Mouse (Mus musculus): Measurements from ENCODE around the gene 1110051M20Rik. TPM values are rescaled to one million over a fixed set of nuclear protein-coding genes. Genes with fewer than 3 reads are reported as not detected.
"Not testable (repeated sequence)": the region's sequence is repeated elsewhere in the genome, so short reads cannot be mapped to it uniquely, and the experiment has no call there.

Gene 1110051M20Rik
- polyA plus RNA-seq, 1 experiment, result 27.0 TPM

GRCm38 (mm10) chr2:91255661-91256150 lies 188.8 kb downstream of the 1110051M20Rik start, which contains the start of gene Pacsin3:
Gene Pacsin3 (plus strand): TSS chr2:91255954.
- Histone ChIP-seq H3K4me3 (replicated peaks; ENCODE audit: extremely low read depth, low read depth, low read length) (peak within 1 kb of the TSS; percentile 82), H3K4me1 (ENCODE audit: control insufficient read depth, insufficient read depth, low read length) (no peaks in the 10 kb centered on the region)
- peak; percentile 46 for DNase-seq
- TF ChIP-seq CTCF (IDR thresholded peaks at IDR 0.05; ENCODE audit: insufficient read depth, low read length) (no peak), POLR2A (IDR thresholded peaks at IDR 0.05; ENCODE audit: borderline replicate concordance, extremely low read depth, low read depth, low read length) (no peak)
- 5% methylated on average over 27 of the region's 27 CpGs for WGBS

DNA sequence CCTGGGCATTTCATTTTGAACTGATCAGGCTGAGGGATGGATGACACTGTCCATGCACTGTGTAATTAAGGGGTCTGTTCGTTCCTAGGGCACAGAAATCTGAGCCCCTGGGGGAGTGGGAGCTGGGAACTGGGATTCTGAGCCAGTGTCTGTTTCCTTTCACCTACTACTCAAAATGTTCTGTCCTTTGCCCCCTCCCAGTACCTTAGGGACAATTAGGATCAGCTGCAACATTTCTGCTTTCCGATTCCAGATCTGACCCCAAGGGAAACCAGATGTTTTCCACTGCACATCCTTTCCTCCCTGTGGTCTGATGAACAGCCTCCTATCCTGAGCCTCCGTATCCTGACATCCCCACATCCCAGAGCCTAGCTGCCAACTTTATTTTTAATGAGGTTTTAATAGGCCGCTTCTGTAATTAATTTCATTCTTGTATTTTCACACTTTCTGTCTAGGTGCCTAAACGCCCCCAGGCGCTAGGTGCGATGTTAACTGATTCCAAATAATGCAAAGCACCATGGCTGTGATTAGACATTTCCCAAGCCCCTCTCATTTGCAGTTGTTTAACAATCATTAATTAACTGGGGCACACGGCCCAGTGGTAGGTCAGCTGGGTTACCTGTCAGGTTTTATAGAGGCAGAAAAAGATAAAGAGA lies 189.7 kb downstream of the 1110051M20Rik start:
- DNase-seq, result no peak
- WGBS, result 58% methylated on average over 8 of the region's 8 CpGs
- TF ChIP-seq CTCF (IDR thresholded peaks at IDR 0.05; ENCODE audit: insufficient read depth, low read length) (no peak), POLR2A (IDR thresholded peaks at IDR 0.05; ENCODE audit: borderline replicate concordance, extremely low read depth, low read depth, low read length) (no peak)
- Histone ChIP-seq H3K4me1 (ENCODE audit: control insufficient read depth, insufficient read depth, low read length) (no peaks in the 10 kb centered on the region), H3K4me3 (replicated peaks; ENCODE audit: extremely low read depth, low read depth, low read length) (no peak overlapping the region)

- Histone ChIP-seq H3K4me1 (ENCODE audit: control insufficient read depth, insufficient read depth, low read length) (no peaks in the 10 kb centered on the region), H3K4me3 (replicated peaks; ENCODE audit: extremely low read depth, low read depth, low read length) (no peak overlapping the region)
- TF ChIP-seq CTCF (IDR thresholded peaks at IDR 0.05; ENCODE audit: insufficient read depth, low read length) (no peak), POLR2A (IDR thresholded peaks at IDR 0.05; ENCODE audit: borderline replicate concordance, extremely low read depth, low read depth, low read length) (no peak)
- WGBS, result 49% methylated on average over 4 of the region's 4 CpGs
- no peak for DNase-seq
These were observed 192.0 kb downstream of the 1110051M20Rik start for GRCm38 (mm10) chr2:91252512-91252911.

DNA sequence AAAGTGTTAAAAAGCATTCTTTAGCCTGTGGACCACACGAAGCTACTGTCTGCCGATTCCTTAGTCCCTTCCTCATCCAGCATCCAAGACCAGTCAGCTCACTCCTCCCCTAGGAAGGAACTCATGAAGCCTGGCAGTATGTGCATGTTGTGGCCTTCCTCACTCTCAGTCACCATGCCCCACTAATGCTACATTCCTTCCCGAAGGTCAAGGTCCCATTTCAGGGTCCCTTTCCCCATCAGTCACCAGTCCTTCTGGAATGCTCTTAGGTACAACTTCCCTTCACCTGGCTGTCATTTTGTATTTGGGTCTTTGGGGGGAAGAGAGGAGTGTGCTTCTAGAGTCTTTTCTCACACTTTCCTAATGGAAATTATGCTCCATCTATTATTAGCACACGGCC lies 192.5 kb downstream of the 1110051M20Rik start:
- 57% methylated on average over 4 of the region's 4 CpGs for WGBS

GRCm38 (mm10) chr2:91248366-91248765 lies 196.1 kb downstream of the 1110051M20Rik start:
- H3K4me1 ChIP-seq (ENCODE audit: control insufficient read depth, insufficient read depth, low read length), result no peaks in the 10 kb centered on the region
- 76% methylated on average over 4 of the region's 4 CpGs for WGBS
- TF ChIP-seq CTCF (IDR thresholded peaks at IDR 0.05; ENCODE audit: insufficient read depth, low read length) (no peak), POLR2A (IDR thresholded peaks at IDR 0.05; ENCODE audit: borderline replicate concordance, extremely low read depth, low read depth, low read length) (no peak)
- DNase-seq, result no peak
- no peak overlapping the region for H3K4me3 ChIP-seq (replicated peaks; ENCODE audit: extremely low read depth, low read depth, low read length)

More for the DNA sequence above, 192.5 kb downstream of the 1110051M20Rik start:
- H3K4me3 ChIP-seq (replicated peaks; ENCODE audit: extremely low read depth, low read depth, low read length), result no peak overlapping the region
- no peaks in the 10 kb centered on the region for H3K4me1 ChIP-seq (ENCODE audit: control insufficient read depth, insufficient read depth, low read length)
- no peak for DNase-seq
- TF ChIP-seq CTCF (IDR thresholded peaks at IDR 0.05; ENCODE audit: insufficient read depth, low read length) (no peak), POLR2A (IDR thresholded peaks at IDR 0.05; ENCODE audit: borderline replicate concordance, extremely low read depth, low read depth, low read length) (no peak)

GRCm38 (mm10) chr2:91244557-91245228 lies 199.8 kb downstream of the 1110051M20Rik start:
- TF ChIP-seq CTCF (IDR thresholded peaks at IDR 0.05; ENCODE audit: insufficient read depth, low read length) (no peak), POLR2A (IDR thresholded peaks at IDR 0.05; ENCODE audit: borderline replicate concordance, extremely low read depth, low read depth, low read length) (no peak)
- no peak for DNase-seq
- H3K4me1 ChIP-seq (ENCODE audit: control insufficient read depth, insufficient read depth, low read length), result no peaks in the 10 kb centered on the region
- H3K4me3 ChIP-seq (replicated peaks; ENCODE audit: extremely low read depth, low read depth, low read length), result no peak overlapping the region
- WGBS, result 70% methylated on average over 5 of the region's 5 CpGs

GRCm38 (mm10) chr2:91243416-91243815 lies 201.1 kb downstream of the 1110051M20Rik start:
- Histone ChIP-seq H3K4me1 (ENCODE audit: control insufficient read depth, insufficient read depth, low read length) (no peaks in the 10 kb centered on the region), H3K4me3 (replicated peaks; ENCODE audit: extremely low read depth, low read depth, low read length) (no peak overlapping the region)
- TF ChIP-seq CTCF (IDR thresholded peaks at IDR 0.05; ENCODE audit: insufficient read depth, low read length), result no peak
- no peak for TF ChIP-seq POLR2A (IDR thresholded peaks at IDR 0.05; ENCODE audit: borderline replicate concordance, extremely low read depth, low read depth, low read length)
- 67% methylated on average over 3 of the region's 3 CpGs for WGBS
- DNase-seq, result no peak

- Histone ChIP-seq H3K4me3 (replicated peaks; ENCODE audit: extremely low read depth, low read depth, low read length) (no peak overlapping the region), H3K4me1 (ENCODE audit: control insufficient read depth, insufficient read depth, low read length) (no peaks in the 10 kb centered on the region; the same call in 1 of the 2 replicates)
- 55% methylated on average over 5 of the region's 5 CpGs for WGBS
- TF ChIP-seq CTCF (IDR thresholded peaks at IDR 0.05; ENCODE audit: insufficient read depth, low read length), result no peak
- no peak for TF ChIP-seq POLR2A (IDR thresholded peaks at IDR 0.05; ENCODE audit: borderline replicate concordance, extremely low read depth, low read depth, low read length)
- DNase-seq, result no peak
These were observed 202.0 kb downstream of the 1110051M20Rik start for GRCm38 (mm10) chr2:91242547-91242946.

DNA sequence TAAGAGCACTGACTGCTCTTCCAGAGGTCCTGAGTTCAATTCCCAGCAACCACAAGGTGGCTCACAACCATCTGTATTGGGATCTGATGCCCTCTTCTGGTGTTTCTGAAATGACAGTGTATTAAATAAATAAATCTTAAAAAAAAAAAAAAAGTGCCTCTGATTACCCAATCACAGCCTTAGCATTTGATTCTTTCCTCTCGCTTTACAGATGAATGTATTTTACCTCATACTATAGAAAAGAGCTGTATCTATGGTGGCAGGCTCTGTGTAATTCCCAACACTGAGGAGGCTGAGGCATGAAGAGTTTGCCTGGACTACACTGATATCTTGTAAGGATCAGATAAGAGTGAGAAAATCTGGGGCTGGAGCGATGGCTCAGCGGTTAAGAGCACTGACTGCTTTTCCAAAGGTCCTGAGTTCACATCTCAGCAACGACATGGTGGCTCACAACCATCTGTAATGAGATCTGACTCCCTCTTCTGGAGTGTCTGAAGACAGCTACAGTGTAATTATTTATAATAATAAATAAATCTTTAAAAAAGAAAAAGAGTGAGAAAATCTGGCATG lies 206.9 kb downstream of the 1110051M20Rik start:
- H3K4me3 ChIP-seq (replicated peaks; ENCODE audit: extremely low read depth, low read depth, low read length), result peak overlapping the region; percentile 17
- peak; percentile 15 for DNase-seq
- H3K4me1 ChIP-seq (ENCODE audit: control insufficient read depth, insufficient read depth, low read length), result not testable (repeated sequence)
- WGBS, result 14% methylated on average over 4 of the region's 4 CpGs
